Mouse (Mus musculus): Measurements from ENCODE around the gene Gm45753. TPM values are rescaled to one million over a fixed set of nuclear protein-coding genes. Genes with fewer than 3 reads are reported as not detected.

The Gm45753 gene
- polyA plus RNA-seq (2012; rRNA removed): not detected in 2 replicates

DNA sequence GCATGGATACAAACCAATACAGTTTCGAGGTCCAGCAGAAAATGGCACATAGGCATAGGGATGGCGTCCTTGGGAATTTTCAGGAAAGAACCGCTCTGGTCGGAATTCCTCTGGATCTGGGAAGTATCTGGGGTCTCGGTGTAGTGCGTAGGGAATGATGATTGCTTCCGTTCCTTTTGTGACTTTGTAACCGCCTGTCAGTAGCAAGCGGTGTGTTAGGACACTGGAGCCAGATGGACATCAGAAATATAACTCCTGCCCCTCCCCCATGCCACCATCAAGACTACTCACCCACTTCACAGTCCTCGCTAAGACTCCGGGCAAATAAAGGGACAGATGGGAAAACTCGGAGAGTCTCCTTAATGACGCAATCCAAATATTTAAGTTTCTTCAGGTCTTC, at the start of gene Gm45753:
TSS of gene Gm45753 (minus strand) at position 101 of the 400 bp plus-strand sequence.

DNA sequence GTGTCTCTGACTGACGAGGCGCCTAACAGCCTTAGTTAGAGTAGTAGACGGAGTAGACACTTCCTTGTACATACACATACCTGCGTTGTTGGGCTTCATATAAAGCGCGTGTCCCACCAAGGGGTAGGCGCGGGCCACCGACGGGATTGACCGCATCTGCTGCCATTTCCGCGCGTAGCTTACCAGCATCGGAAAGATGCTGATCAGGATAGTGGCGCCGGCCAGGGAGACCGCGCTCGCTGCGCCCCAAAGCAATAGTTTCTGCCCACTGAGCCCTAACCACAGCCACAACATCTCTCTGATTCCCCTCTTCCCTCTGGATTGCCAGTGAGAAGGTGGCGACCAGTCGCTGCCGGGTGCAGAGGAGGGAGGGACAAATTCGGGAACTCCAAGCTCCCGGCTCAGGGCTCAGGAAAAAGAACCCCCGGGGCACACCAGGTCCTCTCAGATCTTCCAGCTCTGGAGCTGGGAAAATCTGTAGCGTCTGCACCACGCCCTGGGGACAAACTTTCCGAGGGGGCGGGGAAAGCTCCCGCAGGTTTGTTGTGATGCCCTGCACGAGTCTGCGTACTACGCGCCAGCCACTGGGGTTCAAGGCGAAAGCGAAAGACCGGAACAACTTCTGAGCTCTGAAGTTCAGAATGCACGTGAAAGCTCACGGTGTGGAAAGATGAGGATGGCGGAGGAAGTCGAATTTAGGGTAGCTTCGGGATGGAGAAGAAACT, 24.6 kb upstream of the Gm45753 start, which contains the start of gene Cyp4v3:
TSS of gene Cyp4v3 (minus strand) at position 532 of the 725 bp plus-strand sequence.

GRCm38 (mm10) chr8:45294687-45295086, 13.6 kb downstream of the Gm45753 start, which contains the start of gene Klkb1:
Gene Klkb1, minus strand, starts transcription at chr8:45294859.

GRCm38 (mm10) chr8:45261920-45262319, 46.3 kb downstream of the Gm45753 start, which contains the start of gene F11:
Gene F11, minus strand, starts transcription at chr8:45262031.

Other genes starting within 250 kb of the Gm45753 start
- not detected in 2 replicates for gene Mtnr1a, start 239.3 kb downstream of the Gm45753 start, polyA plus RNA-seq (2012; rRNA removed)
- not detected in 2 replicates for gene F11, start 46.4 kb downstream of the Gm45753 start, polyA plus RNA-seq (2012; rRNA removed)
- gene Klkb1, start 13.6 kb downstream of the Gm45753 start, polyA plus RNA-seq (2012; rRNA removed): 0.02 and 0.06 TPM in 2 replicates
- gene Cyp4v3, start 24.8 kb upstream of the Gm45753 start, polyA plus RNA-seq (2012; rRNA removed): 0.43 and 0.64 TPM in 2 replicates
- gene Fam149a, start 73.8 kb upstream of the Gm45753 start, polyA plus RNA-seq (2012; rRNA removed): 4.8 and 5.6 TPM in 2 replicates
- gene Tlr3, start 102.6 kb upstream of the Gm45753 start, polyA plus RNA-seq (2012; rRNA removed): 0.60 and 1.1 TPM in 2 replicates
- gene Sorbs2, start 199.3 kb upstream of the Gm45753 start, polyA plus RNA-seq (2012; rRNA removed): 5.9 and 10.7 TPM in 2 replicates